Mouse (Mus musculus): ENCODE results near the gene Olfr1278.
"Not testable (repeated sequence)": the region's sequence is repeated elsewhere in the genome, so short reads cannot be mapped to it uniquely, and the experiment has no call there.

The Olfr1278 gene

GRCm38 (mm10) chr2:111289836-111290235, at the start of gene Olfr1278:
TSS of gene Olfr1278 (plus strand) at chr2:111290136.
- no peak for DNase-seq

- no peak for DNase-seq
Measured at GRCm38 (mm10) chr2:111254216-111254615, 35.7 kb upstream of the Olfr1278 start, which contains the start of gene Olfr1276. TSS of gene Olfr1276 (plus strand) at chr2:111254516.

GRCm38 (mm10) chr2:111274006-111274405, 15.9 kb upstream of the Olfr1278 start, which contains the start of gene Olfr1277:
TSS of gene Olfr1277 (minus strand) at chr2:111274106.
- no peak for DNase-seq

- DNase-seq = no peak
Measured at GRCm38 (mm10) chr2:111298541-111298940, 8.6 kb downstream of the Olfr1278 start.

GRCm38 (mm10) chr2:111300374-111300773, 10.4 kb downstream of the Olfr1278 start, which contains the start of gene Olfr1279:
TSS of gene Olfr1279 (plus strand) at chr2:111300635.
- DNase-seq = no peak

- DNase-seq = no peak
Measured at GRCm38 (mm10) chr2:111313717-111314116, 23.8 kb downstream of the Olfr1278 start, which contains the start of gene Olfr1280. TSS of gene Olfr1280 (plus strand) at chr2:111314017.

- DNase-seq = no peak
Measured at GRCm38 (mm10) chr2:111326220-111326619, 36.3 kb downstream of the Olfr1278 start, which contains the start of gene Olfr1281. TSS of gene Olfr1281 (plus strand) at chr2:111326520.

GRCm38 (mm10) chr2:111333721-111334120, 43.8 kb downstream of the Olfr1278 start:
- DNase-seq = not testable (repeated sequence)

- DNase-seq = no peak
Measured at GRCm38 (mm10) chr2:111335976-111336375, 46.0 kb downstream of the Olfr1278 start, which contains the start of gene Olfr1282. TSS of gene Olfr1282 (minus strand) at chr2:111336076.

All from embryo, embryonic 11 days (tissue).